Mouse (Mus musculus) gastrocnemius, postnatal 14 days (tissue): ENCODE results near the gene Rgs3. TPM values are rescaled to one million over a fixed set of nuclear protein-coding genes. Genes with fewer than 3 reads are reported as not detected.

Source experiments
- DNase-seq: peaks from one replicate; pipeline ENCODE4 v3.0.0; 2021; ENCODE audit warnings: mixed read lengths
- intact Hi-C: fragments of 180-260 bp; cut with DNase I; formaldehyde crosslinking; loops from one replicate; pipeline ENCODE4 v1.15.1; 2025; ENCODE audit warnings: low total_unique reads
- total RNA-seq, 2 experiments: library from RNA; stranded (reverse); gene quantifications; 2 replicates each; pipeline ENCODE4 v1.2.3; 2021

Gene Rgs3
- total RNA-seq, 2 experiments from 2014 or later, result 17.2 to 18.5 TPM

DNA sequence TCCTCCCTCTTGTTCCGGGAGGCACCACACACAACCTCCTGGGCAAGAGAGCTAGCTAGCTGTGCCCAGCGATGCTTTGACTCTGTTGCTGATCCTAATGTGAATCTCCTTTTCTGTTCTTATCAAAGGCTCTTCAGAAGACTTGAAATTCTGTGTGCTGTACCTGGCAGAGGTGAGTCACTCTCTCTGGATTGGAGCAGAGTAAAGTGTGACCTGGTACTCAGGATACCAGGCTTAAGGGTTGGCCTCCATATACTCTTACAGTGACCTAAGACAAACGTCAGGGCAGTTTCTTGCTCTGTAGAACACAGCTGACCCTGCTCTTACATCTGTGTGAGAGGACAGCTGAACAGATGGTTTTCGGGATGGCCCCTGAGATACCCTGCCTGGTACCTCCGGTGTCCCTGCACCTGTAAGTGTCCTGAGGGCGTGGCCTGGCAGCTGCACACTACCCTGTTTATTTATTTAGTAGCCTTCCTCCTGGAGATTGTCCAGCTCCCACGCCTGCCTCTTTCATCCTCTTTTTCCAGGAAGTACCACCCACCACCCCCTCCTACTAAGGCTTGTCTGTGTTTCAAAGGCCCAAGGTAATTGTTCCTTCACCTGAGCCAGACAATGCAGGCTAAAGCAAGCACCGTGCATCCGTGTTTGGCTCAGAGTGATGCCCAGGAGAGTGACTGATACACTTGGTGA is 87.1 kb downstream of the Rgs3 start:
- intact Hi-C loops, result no loop called here
- no peak for DNase-seq

DNA sequence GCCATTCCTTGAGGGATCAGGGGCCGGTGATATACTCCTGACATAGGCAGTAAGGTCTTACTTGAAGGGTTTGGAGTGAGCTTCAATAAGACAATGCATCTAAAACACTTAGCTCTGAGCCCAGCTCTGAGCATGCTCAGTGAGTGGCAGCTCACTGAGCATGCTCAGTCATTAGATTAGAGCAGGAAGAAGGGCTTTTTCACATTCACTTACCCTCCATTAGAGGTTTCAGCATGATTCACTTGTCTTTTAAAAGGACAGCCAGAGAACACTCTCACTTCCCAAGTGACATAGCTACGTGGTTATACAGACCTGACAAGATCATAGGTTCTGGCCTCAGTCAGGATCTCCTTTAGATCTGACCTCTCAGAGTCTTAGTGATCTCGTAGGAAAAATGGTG is 89.2 kb downstream of the Rgs3 start:
- intact Hi-C loops, result no loop called here
- no peak for DNase-seq

DNA sequence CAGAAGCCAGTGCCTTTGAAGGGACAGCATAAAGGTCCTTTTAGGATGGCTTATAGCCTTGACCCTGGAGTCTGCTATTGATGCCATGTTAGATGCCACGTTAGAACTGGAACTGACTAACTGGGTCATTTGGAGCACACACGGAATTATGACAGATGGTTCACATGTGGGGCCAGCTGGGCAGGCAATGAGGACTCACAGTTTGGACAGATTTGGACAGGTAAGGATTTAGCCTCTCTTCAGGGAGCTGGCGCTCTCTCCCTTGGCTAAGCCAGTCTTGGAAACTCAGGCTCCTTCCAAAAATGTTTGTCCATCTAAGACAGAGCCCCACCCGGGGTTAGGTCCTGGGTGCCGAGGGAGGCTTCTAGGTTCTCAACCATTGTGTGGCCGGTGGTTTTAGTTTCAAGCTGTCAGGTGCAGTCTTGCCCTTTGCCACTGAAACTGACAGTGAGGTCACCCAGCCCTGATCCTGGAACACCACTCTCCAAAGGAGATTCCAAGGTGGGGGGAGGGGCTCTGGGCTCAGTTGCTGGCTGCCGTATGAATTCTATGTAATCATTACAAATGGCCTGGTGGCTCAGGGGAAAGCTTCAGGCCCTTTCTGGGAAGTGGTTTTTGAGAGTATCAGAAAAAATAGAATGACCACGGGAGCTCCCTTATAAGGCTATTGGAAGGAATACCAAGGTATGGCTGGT is 90.0 kb downstream of the Rgs3 start:
- intact Hi-C loops, result no loop called here
- no peak for DNase-seq

DNA sequence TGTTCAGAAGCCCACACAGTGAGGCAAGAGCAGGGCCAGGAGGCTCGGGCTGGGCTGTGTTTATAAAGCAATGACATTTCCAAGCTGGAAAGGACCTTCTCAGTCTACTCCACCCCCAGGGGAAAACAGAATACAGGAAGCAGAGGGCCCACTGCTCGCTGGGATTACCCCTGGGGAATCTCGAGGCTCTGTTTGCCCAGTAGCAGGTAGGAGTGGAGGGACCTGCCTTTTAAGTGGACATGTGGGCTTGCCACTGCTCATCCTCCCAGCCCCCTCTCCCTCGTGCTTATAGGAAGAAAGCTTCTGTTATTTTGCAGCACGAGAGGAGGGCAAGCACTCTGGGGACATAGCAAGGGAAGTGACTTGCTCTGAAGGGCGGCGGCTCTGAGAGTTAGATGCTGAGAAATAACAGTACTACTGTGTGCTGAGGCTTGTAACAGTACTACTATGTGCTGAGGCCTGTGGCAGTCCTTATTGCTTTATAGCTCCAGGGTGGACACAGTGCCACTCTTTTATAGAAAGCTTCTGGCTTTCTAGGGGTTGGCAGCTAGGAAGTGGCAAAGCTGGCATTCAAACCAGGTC is 91.6 kb downstream of the Rgs3 start:
- intact Hi-C loops, result no loop called here
- DNase-seq, result no peak

DNA sequence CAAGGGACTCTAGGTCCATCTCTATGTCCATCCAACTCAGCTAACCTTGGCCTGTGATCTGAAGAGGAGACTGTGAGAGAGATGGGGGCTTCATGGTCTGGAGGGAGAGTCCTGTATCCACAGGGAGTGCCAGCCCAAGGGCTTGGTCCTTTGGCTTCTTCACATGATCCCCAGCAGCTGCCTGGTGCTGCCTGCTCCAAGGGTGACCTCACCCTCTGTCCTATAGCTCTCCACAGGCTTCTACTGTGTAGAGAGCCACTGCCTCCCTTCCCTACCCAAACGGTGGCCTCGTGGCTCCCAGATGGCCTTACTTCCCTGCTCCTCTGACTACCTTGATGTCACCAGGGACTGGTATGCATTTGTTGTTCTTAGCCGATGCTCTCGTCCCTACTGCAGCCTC is 92.6 kb downstream of the Rgs3 start:
- DNase-seq, result no peak
- intact Hi-C loops, result no loop called here

DNA sequence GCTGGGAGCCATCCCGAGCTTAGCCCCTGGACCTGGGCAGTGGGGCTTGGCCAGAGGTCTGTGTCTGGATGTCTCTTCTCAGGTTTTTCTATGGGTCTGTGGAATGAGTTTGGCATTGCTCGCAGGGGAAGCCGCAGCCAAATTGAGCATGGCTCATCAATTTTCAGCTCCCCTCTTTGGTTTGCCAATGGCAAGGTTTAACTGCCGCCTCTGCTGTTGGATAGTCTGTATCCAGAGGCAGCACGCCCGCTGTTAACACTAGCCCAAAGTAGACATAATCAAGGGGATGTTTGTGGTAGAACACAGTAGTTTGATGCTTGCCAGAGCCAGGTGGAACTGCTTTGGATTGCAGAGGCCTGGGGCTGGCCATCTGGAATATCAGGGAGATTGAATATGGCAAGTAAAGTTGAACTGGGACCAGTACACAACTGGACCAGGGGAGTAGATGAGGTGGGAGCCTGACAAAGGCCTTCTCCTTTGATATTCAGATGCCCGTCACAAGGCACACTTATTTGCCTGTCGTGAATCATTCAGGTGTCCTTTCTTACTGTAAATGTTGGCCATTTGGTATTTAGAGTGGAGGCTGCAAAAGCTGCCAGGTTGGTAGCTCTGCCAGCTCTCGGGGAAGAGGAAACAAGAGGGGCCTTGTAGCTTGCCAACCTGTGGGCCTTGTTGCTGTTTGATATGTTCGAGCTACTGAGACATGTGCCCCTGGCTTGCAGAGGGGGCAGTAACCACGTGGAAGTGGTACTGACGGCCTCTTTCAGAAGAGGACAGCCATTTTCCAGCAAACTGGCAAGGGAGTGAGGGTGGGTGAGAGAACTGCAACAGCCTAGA is 93.5 kb downstream of the Rgs3 start:
- DNase-seq, result no peak
- intact Hi-C loops, result no loop called here

DNA sequence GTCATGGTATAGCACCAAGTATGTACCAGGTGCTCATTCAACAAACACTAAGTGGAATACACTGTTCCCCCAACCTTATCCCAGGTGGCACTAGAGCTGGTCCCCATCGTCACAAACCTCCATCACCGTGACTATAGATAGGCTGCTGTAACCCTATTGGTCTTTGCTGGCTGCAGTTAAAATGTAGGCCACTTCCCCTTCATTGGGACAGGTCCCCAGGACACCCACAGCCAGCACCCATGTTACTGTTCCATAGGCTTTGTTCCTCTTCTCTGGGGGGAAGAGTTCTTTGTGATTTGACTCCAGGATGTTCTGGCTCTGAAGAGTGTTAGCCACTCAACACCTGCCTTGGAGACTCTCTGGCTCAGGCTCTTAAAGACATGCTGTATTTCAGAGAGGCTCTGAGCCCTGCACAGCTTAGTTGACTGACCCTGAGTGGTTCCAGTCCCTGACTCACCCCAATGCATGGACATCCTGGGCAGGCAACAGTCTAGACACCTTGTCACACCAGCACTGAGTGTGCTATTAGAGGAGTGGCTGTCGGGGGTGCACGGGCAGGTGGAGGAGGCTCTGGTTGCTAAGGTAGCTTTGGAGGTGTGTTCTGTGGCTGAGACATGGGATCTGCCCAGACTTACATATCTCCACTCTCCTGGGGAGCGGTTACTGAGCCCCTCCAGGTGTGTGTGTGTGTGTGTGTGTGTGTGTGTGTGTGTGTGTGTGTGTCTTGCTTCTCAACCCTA is 94.4 kb downstream of the Rgs3 start:
- intact Hi-C loops, result no loop called here
- DNase-seq, result no peak

DNA sequence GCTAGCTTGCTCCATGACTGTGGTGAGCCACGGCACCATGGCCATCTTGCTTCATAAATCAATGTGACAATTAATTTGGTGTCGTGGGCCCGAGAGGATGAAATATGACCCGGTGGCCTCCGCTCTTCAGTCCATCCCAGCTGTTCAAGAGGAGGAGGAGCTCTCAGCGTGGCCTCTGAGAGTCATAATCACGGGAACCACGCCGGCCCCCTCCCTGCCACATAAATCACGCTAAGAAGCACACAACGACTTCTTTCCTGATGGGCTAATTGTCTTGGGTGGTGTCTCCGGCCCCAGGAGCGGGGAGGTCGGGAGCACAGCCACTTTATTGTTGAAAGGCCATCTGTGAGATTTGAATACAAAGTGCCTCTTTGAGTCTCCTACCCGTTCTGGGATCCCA is 99.6 kb downstream of the Rgs3 start:
- peak; percentile 45 for DNase-seq
- intact Hi-C loops, result no loop called here

DNA sequence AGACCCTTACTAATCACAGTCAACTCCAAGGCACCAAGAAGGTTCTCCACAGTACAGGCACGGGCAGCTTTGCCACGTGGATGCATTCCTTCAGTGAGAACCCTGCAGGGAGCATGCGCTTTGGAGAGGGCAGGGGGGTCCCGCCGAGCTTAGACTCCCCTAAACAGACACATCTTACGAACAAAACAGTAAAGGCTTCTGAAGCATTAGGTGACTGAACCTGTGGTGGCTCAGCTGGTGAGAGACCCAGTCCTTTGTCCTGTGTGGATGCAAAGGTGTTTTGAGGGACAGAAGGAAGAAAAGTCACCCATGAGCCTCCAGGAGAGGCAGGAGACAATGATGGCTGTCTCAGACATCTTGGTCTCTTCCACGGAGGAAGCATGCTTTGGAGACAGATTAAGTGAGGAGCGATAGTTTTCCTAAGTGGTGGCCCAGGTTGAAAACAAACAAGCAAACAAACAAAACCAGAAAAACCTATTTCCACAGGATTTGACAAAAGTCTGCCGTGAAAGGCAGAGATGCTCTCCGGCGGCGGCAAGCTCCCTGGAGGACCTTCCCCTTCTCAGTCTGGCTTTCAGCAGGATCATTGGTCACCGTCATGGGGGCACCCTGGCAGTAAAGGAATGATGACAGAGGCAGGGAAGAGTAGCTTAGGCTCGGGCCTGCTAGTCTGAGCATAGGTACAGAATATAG is 100.4 kb downstream of the Rgs3 start:
- no peak for DNase-seq

DNA sequence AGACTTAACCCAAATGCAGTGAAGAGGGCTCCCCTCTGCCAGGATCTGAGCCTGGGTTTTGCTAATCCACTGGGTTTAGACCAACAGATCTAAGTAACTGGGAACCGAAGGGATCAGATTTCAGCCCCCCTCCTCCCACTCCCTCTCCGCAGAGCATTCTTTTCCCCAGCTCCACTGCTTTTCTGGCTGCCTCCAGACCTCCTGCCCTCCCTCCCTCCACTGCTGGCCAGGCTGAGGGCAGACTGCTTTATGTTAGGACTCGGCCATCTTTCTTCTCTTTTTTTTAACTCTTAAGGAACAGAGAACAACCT is 100.9 kb downstream of the Rgs3 start:
- intact Hi-C loops, result no loop called here

More for the DNA sequence above, 100.4 kb downstream of the Rgs3 start:
- intact Hi-C loops, result no loop called here

DNA sequence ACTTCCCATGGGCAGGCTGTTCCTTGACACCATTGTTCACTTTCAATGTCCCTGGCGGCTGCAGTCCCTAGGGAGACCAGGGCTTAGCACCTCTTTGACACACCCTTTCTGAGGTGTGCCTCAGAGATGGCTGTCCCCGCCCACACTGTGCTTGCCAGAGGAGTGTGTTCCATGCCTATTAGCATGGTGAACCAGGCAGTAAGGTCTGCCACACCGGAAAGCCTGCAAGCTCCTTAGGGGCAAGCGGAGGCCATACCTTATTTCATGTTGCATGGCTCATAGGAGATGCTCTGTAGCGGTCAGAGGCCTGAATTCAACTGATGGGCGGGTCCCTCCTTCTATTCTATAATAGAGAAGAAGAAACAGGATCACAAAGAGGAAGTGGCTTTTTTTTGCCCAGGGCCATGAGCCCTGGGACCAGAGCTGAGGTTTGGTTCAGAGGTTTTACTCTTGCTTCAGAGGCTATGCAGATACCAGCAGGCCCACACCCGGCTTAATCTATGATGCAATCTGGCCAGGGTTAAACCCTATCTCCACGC is 101.7 kb downstream of the Rgs3 start:
- no peak for DNase-seq
- intact Hi-C loops, result no loop called here

More for the DNA sequence above, 100.9 kb downstream of the Rgs3 start:
- DNase-seq, result peak; percentile 40

DNA sequence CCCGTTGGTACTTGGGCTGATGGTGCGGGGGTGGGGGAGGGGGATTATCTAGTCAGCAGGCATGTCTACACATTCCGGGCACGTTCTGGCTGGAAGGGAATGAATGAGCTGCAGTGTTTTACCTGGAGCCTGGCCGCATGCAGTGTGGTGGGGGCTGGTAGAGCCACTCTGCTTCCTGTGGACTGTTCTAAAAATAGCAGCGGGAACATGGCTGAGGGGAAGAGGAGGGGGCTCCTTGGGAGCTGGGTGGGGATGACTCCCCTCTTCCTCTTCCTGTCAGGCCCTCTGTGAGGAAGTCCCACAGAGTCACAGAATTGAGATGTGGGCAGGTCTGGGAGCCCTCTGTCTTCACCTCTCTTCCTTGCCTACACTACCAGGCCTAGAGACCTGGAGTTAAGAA is 103.7 kb downstream of the Rgs3 start:
- no peak for DNase-seq
- intact Hi-C loops, result no loop called here

DNA sequence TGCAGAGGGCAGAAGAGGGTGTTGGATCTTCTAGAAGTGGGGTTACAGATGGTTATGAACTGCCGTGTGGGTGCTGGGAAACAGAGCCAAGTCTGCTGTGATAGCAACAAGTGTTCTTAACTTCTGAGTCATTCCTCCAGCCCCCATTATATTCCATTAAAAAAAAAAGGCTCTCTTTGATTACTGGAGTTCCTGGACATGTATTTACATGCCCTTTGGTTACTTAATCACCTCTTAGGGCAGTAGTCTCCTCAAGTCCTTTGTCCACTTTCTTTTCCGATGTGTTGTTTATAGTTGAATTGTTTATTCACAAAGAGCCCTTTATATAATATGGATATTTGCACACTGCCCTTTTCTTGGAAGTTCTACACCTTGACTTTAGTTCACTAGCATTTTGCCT is 106.2 kb downstream of the Rgs3 start:
- intact Hi-C loops, result no loop called here

DNA sequence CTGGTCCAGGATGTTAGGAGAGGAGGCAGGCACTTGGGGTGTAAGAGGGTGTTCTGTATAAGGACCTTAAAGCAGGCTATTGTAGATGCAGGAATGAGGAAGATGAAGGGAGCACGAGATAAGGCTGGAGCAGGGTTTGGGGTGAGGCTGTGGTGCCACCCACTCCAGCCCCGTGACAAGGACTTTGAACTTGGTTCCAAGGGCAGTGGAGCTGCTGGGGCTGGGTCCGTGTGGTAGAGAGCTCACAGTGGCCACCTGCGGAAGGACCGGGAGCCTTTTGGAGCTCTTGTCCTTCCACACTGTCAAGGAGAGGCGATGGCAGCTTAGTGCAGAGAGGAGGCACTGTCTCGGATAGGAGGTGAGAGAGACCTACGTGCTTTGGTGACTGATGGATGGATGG is 109.0 kb downstream of the Rgs3 start:
- intact Hi-C loops, result no loop called here
- no peak for DNase-seq

More for the DNA sequence above, 106.2 kb downstream of the Rgs3 start:
- no peak for DNase-seq

DNA sequence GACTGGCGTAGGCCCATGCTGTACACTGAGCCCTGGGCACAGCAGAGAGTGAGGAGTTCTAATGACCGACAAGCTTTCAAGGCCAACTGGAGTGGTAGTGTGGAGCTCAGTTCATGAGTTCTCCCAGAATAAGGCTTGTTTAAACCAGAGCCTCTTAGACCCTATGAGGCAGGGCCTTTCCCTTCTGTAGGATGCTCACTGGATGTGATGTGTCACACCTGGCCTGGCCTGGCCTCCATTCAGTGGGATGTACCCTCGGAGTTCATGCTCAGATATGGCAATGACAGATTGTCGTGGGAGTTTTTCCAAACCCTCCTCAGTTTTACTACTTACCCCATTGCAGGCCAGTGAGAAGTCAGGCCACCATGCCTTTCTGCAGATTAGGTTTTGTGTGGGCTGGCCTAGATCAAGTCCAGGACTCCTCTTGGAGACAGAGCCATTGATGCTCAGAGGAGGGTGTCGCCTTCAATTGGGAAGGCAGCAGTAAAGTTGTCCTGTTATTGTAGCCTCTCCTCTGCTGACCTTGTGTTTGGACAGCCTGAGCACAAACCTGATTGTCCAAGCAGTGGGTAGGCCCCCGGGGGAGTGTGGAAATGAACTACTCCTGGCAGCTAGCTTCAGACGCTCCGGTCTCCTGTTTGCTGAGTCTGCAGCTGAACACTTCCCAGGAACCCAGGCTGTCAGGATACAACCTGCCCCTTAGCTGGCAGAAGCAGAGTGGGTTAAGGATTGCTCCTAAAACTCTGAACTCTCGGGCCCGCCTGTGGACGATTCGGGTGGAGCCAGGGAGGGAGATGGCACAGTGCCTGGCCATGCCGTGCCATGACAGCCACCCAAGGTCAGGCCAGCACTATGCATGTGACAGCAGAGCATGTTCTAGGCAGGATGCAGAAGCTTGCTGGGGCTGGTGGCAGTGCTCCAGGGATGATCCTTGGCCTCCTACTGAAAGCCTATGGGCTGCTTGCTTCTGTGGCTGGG is 109.7 kb downstream of the Rgs3 start:
- intact Hi-C loops, result no loop called here
- peak; percentile 52 for DNase-seq

DNA sequence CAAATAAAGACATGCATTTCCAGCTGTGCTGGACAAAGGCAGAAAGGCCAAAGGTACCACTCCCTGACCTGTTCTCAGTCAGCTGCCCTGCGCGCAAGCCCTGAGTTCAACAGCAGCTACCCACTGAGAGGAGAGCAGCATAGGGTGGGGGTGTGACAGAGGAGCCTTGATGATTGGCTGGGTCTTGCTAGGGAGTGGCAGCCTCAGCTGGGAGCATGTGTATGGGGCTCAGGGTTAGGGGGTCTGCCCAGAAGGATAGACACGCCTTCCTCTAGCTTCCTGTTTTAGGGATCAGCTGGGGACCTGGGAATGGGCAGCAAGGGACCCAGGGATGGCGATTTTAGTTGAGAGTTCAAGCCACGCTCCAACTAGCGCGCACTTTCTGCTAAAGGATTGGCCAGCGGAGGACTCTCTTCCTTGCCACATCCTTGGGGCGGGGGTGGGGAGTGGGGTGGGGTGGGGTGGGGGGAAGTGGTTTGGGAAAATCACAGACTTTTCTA is 113.9 kb downstream of the Rgs3 start:
- intact Hi-C loops, result no loop called here
- no peak for DNase-seq
